Mouse (Mus musculus): ENCODE results near the gene Tubgcp5. TPM values are rescaled to one million over a fixed set of nuclear protein-coding genes. Genes with fewer than 3 reads are reported as not detected.

Gene Tubgcp5
- polyA plus RNA-seq, 1 experiment, result 4.0 TPM

GRCm38 (mm10) chr7:55865750-55866416 lies 71.9 kb downstream of the Tubgcp5 start:
- no peaks in the 10 kb centered on the region; the same call in 1 of the 2 replicates for H3K4me1 ChIP-seq (ENCODE audit: control insufficient read depth, insufficient read depth, insufficient read length, low read length)
- no peak overlapping the region for H3K4me3 ChIP-seq (ENCODE audit: insufficient read depth, low read depth, low read length)
- no peak overlapping the region for H3K27ac ChIP-seq (replicated peaks; ENCODE audit: low read depth, low read length)

DNA sequence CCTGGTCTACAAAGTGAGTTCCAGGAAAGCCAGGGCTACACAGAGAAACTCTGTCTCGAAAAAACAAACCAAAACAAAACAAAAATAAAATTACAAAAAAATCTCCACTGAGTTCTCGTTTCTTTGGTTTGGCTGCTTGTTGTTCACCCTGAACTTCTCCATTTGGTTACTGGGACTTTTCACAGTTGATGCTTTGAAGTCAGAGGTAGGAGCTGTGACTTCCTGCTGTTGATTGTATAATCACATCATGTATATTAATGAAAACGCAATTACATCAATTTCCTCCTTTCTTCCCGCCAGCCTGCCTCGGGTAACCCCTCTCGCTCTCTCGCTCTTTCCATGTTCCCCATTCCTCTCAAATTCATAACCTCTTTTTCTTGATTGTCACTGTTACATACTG lies 74.3 kb downstream of the Tubgcp5 start:
- Histone ChIP-seq H3K27ac (replicated peaks; ENCODE audit: low read depth, low read length) (no peak overlapping the region), H3K4me1 (ENCODE audit: control insufficient read depth, insufficient read depth, insufficient read length, low read length) (no peaks in the 10 kb centered on the region; the same call in 1 of the 2 replicates), H3K4me3 (ENCODE audit: insufficient read depth, low read depth, low read length) (no peak overlapping the region)

GRCm38 (mm10) chr7:55869220-55869619 lies 75.3 kb downstream of the Tubgcp5 start:
- Histone ChIP-seq H3K4me3 (ENCODE audit: insufficient read depth, low read depth, low read length) (no peak overlapping the region), H3K27ac (replicated peaks; ENCODE audit: low read depth, low read length) (no peak overlapping the region), H3K4me1 (ENCODE audit: control insufficient read depth, insufficient read depth, insufficient read length, low read length) (no peaks in the 10 kb centered on the region; the same call in 1 of the 2 replicates)

DNA sequence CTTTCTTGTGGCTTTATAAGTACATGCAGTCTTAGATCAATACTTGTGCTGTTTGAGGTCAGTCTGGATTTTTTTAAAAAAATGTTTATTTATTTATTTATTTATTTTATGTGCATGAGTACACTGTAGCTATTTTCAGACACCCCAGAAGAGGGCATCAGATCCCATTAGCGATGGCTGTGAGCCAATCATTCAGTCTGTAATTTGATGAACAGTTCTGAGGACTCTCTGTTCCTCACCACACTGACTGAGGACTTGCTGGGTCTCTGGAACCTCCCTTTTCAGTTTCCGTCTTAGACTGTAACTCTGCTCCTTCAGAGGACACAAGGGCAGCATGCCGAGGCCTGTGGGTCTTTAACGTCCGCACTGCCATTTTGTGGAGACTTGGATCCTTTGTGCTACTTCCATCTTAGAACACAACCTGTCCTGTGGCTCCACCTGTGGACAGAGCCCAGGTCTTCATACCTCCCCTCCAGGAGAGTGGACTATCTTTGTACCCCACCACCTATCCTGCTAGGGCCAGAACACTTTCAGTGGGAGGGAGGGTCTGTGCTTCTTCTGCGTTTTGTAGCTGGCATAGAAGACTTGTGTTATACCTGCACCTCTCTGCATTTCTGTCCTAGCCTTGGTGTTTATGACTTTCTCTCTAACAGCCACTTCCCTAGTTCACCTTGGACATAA lies 76.5 kb downstream of the Tubgcp5 start:
- no peaks in the 10 kb centered on the region; the same call in 1 of the 2 replicates for H3K4me1 ChIP-seq (ENCODE audit: control insufficient read depth, insufficient read depth, insufficient read length, low read length)
- H3K4me3 ChIP-seq (ENCODE audit: insufficient read depth, low read depth, low read length), result no peak overlapping the region
- H3K27ac ChIP-seq (replicated peaks; ENCODE audit: low read depth, low read length), result no peak overlapping the region

- Histone ChIP-seq H3K4me3 (ENCODE audit: insufficient read depth, low read depth, low read length) (no peak overlapping the region), H3K27ac (replicated peaks; ENCODE audit: low read depth, low read length) (no peak overlapping the region), H3K4me1 (ENCODE audit: control insufficient read depth, insufficient read depth, insufficient read length, low read length) (no peaks in the 10 kb centered on the region; the same call in 1 of the 2 replicates)
Measured at GRCm38 (mm10) chr7:55871476-55871875, 77.5 kb downstream of the Tubgcp5 start.

GRCm38 (mm10) chr7:55874703-55875102 lies 80.7 kb downstream of the Tubgcp5 start:
- Histone ChIP-seq H3K4me3 (ENCODE audit: insufficient read depth, low read depth, low read length) (no peak overlapping the region), H3K4me1 (ENCODE audit: control insufficient read depth, insufficient read depth, insufficient read length, low read length) (no peaks in the 10 kb centered on the region), H3K27ac (replicated peaks; ENCODE audit: low read depth, low read length) (no peak overlapping the region)

- Histone ChIP-seq H3K27ac (replicated peaks; ENCODE audit: low read depth, low read length) (no peak overlapping the region), H3K4me3 (ENCODE audit: insufficient read depth, low read depth, low read length) (no peak overlapping the region), H3K4me1 (ENCODE audit: control insufficient read depth, insufficient read depth, insufficient read length, low read length) (no peaks in the 10 kb centered on the region)
Measured at GRCm38 (mm10) chr7:55877721-55878120, 83.8 kb downstream of the Tubgcp5 start.

DNA sequence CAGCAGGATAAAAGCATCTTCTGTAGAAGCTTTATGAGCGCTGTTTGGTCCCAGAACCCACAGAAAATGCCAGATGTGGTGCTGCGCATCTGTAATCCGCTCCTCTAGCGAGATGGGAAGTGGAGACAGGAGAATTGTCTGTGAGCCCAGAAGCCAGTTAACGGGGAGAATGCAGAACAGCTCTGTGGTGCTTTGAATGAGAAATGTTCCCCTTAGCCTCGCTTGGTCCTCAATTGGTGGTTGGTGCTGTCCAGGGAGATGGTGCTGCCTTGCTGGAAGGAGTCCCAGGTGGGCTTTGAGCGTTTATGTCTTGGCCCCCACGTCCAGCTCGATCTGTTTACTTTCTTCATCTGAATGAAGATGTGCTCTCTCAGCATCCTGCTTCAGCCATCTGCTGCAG lies 86.9 kb downstream of the Tubgcp5 start:
- no peak overlapping the region for H3K27ac ChIP-seq (replicated peaks; ENCODE audit: low read depth, low read length)
- H3K4me1 ChIP-seq (ENCODE audit: control insufficient read depth, insufficient read depth, insufficient read length, low read length), result no peaks in the 10 kb centered on the region
- no peak overlapping the region for H3K4me3 ChIP-seq (ENCODE audit: insufficient read depth, low read depth, low read length)

Other genes starting within 250 kb of the Tubgcp5 start
- 1.4 TPM in 1 of 2 replicates, not detected in the other for gene Siglech, start 26.0 kb upstream of the Tubgcp5 start, polyA plus RNA-seq (2012; ENCODE audit: insufficient read depth, insufficient read length, missing spikeins)
- 22.5 and 28.6 TPM in 2 replicates for gene Cyfip1, start 47.6 kb downstream of the Tubgcp5 start, polyA plus RNA-seq (2012; ENCODE audit: insufficient read depth, insufficient read length, missing spikeins)
- 19.3 and 20.0 TPM in 2 replicates for gene Nipa2, start 168.3 kb downstream of the Tubgcp5 start, polyA plus RNA-seq (2012; ENCODE audit: insufficient read depth, insufficient read length, missing spikeins)
- 3.6 and 5.5 TPM in 2 replicates for gene Nipa1, start 225.8 kb downstream of the Tubgcp5 start, polyA plus RNA-seq (2012; ENCODE audit: insufficient read depth, insufficient read length, missing spikeins)

Measured in brown adipose tissue, adult 24 weeks (tissue).